Mouse (Mus musculus): ENCODE measurements at regions not wholly inside any gene's neighbourhood (a gene's known extent, or its start where the extent isn't known, plus 50 kb on each side); places are given as distances from the start of the nearest gene placed in this dataset.

- TF ChIP-seq POLR2A (IDR thresholded peaks at IDR 0.05; ENCODE audit: insufficient read depth, low read length) (no peak), CTCF (IDR thresholded peaks at IDR 0.05; ENCODE audit: low read depth, low read length) (no peak)
These were observed 201.6 kb upstream of the Ccdc54 start for GRCm38 (mm10) chr16:50792506-50792905.
